Mouse (Mus musculus): ENCODE results near the gene 4921536K21Rik.
"Not testable (repeated sequence)": the region's sequence is repeated elsewhere in the genome, so short reads cannot be mapped to it uniquely, and the experiment has no call there.

Gene 4921536K21Rik

GRCm38 (mm10) chr11:3911440-3911839 is 16.5 kb upstream of the 4921536K21Rik start:
- not testable (repeated sequence) for DNase-seq (ENCODE audit: low read depth, low spot score)

GRCm38 (mm10) chr11:3910513-3911310 is 15.8 kb upstream of the 4921536K21Rik start:
- DNase-seq (ENCODE audit: low read depth, low spot score) = no peak

- DNase-seq (ENCODE audit: low read depth, low spot score) = no peak
Measured at GRCm38 (mm10) chr11:3909236-3909635, 14.3 kb upstream of the 4921536K21Rik start.

- DNase-seq (ENCODE audit: low read depth, low spot score) = no peak
Measured at GRCm38 (mm10) chr11:3905446-3905845, 10.5 kb upstream of the 4921536K21Rik start.

DNA sequence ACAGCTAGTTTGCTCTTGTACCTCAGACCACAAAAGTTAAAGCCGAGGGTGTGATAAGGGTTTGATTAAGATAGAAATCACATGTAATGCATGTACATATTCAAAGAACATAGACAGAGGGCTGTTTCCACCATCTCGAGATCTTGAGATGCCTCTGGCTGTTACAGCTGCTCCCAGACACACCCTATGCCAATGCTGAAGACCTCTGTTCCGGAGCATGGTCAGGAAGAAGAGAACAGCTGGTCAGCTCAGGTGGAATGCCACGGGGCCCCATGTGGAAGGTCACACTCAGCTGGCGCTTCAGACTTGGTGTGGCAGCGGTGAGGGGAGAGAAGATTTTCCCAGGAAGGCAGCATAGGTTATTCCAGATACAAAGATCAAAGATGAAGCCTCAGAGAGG is 9.8 kb upstream of the 4921536K21Rik start:
- DNase-seq (ENCODE audit: low read depth, low spot score) = no peak

- DNase-seq (ENCODE audit: low read depth, low spot score) = no peak
Measured at GRCm38 (mm10) chr11:3903046-3903445, 8.1 kb upstream of the 4921536K21Rik start.

DNA sequence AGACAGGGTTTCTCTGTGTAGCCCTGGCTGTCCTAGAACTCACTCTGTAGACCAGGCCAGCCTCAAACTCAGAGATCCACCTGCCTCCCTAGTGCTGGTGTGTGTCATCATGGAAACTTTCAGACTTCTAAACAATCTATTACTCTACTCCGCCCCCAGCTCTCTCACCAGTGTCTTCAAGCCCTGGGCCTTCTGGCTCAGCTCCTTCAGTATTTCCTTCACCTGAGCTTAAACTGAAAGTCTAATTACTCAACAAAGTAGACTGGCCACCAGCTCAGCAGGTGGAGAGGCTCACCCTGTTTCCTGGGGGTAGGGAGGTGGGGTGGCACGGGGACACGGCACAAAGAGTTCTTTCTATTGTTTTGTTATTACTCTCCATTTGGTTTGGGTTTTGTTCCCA is 7.6 kb upstream of the 4921536K21Rik start:
- no peak for DNase-seq (ENCODE audit: low read depth, low spot score)

DNA sequence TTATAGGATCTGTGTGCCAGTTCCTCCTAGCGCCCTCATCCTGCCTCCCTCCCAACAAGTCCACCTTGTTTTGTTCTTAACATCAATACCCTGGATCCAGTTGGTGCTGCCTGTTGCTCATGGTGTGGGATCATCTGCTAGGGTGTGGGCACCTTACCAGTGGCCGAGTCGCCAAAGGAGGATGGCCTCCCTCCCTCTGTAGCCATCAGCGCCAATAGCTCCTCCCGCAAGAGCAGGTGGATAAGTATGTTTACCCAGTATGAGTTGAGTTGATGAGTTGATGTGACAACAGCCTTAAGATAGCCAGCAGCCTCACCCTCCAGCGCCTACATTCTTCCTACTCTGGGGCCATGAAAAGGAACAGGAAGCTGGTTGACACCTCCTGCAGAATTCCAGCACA is 5.4 kb upstream of the 4921536K21Rik start:
- no peak for DNase-seq (ENCODE audit: low read depth, low spot score)

GRCm38 (mm10) chr11:3895933-3896332 is 1.0 kb upstream of the 4921536K21Rik start:
- no peak for DNase-seq (ENCODE audit: low read depth, low spot score)

DNA sequence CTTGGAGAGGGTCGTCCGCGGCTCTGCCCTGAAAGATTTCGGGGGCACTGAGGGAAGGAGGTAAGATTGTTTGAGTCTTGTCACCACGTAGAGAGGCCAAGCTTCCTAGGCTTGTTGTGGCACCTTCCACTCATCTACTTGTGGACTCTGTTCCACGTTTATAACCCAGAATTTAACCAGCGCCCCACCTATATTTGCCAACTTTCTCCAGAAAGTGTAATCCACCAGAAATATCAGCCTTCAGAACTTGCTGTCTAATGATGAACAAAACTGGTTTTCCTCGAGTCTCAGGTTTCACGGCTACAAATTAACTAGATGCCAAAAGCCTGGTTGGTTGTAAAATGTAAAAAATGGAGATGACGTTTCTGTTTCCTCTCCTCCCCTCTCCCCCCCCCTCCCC is 560 bp upstream of the 4921536K21Rik start:
- DNase-seq (ENCODE audit: low read depth, low spot score) = no peak

- no peak for DNase-seq (ENCODE audit: low read depth, low spot score)
Measured at GRCm38 (mm10) chr11:3893970-3894369, 928 bp downstream of the 4921536K21Rik start.

- no peak for DNase-seq (ENCODE audit: low read depth, low spot score)
Measured at GRCm38 (mm10) chr11:3887331-3887730, 7.6 kb downstream of the 4921536K21Rik start.

DNA sequence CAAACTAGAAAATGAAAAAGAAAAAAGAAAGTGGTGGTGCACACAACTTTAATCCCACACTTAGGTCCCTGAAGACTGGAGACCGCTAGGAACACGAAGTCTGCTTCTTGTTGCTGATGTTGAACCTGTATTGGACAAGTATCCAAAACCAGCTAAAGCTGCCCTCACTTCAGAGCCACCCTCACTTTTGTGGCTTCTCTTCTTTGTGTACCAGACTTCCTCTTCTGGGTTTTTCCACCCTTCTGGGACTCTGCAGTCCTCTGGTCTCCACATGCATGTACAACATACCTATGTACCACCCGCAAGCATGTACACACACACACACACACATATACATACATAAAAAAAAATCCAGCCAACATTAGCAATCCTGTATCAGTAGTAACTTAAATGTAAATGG is 11.2 kb downstream of the 4921536K21Rik start:
- no peak for DNase-seq (ENCODE audit: low read depth, low spot score)

DNA sequence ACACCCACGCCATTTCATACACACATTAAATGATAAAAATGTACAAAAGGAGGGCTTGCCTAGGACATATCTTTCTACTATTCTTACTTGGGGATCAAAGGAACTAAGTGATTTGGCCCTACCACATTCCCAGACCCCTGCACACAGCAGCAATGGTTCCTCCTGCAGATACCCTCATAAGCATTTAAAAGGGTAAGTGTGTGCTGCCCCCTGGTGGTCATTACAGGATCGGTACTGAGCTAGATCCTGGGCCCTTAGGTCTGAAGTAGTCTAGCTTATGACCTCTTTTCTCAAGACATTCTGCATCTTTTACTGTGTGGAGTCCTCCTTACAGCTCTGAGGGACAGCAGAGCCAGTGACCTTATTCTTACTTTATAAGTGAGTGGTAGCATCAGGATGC is 15.1 kb downstream of the 4921536K21Rik start:
- peak; percentile 50 for DNase-seq (ENCODE audit: low read depth, low spot score)

GRCm38 (mm10) chr11:3878660-3879059 is 16.2 kb downstream of the 4921536K21Rik start:
- DNase-seq (ENCODE audit: low read depth, low spot score) = no peak

- no peak for DNase-seq (ENCODE audit: low read depth, low spot score)
Measured at GRCm38 (mm10) chr11:3876419-3876818, 18.5 kb downstream of the 4921536K21Rik start.

DNA sequence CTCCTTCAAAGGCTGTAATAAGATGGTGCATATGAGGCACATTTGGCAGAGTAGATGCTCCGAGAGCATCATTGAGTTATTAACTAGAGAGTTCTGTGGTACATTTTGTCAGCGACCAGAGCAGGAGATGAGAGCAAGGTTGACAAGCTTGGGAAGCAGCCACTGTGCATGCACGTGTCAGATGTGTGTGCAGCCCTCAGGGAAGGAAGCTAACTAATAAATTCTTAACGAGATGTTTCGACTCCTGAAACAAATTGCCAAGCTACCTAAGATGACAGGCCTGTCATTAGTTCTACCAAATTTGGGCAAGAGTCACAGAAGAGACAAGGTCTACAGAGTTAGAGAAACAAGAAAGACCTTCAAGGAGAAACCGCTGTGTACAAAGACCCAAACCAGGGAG is 30.6 kb downstream of the 4921536K21Rik start:
- DNase-seq (ENCODE audit: low read depth, low spot score) = no peak

DNA sequence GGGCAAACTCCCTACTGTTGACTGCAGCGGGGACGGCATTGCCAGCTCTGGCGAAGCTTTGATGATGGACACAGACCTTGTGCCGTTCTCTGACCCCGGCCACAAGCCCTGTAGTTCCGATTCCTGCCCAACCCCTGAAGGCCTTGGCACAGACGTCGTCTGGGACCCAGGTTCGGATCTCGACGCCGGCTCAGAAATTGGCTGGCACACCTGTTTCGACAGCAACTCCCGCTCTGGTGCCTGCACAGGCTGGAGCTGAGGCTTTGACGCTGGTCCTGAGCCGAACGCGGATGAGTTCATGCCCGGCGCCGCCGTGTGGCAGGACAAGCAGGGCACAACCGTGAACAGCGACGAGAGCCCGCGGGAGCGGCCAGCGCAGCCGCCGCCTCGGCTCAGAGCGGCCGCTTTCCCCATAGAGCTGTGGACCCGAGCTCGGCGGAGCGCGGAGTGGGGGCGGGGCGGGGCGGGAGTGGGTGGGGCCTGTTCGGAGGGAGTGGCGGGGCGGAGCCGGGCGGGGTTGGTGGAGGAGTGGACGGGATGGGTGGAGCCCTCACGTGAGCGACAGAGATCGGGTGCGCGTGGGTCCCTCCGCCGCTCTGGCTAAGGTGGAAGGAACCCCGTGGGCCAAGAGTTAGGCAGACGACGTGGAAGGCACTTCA is 31.3 kb downstream of the 4921536K21Rik start, which contains the start of gene Osbp2:
Gene Osbp2, minus strand, starts transcription at position 450 of the 659 bp plus-strand sequence.
- no peak for DNase-seq (ENCODE audit: low read depth, low spot score)

DNA sequence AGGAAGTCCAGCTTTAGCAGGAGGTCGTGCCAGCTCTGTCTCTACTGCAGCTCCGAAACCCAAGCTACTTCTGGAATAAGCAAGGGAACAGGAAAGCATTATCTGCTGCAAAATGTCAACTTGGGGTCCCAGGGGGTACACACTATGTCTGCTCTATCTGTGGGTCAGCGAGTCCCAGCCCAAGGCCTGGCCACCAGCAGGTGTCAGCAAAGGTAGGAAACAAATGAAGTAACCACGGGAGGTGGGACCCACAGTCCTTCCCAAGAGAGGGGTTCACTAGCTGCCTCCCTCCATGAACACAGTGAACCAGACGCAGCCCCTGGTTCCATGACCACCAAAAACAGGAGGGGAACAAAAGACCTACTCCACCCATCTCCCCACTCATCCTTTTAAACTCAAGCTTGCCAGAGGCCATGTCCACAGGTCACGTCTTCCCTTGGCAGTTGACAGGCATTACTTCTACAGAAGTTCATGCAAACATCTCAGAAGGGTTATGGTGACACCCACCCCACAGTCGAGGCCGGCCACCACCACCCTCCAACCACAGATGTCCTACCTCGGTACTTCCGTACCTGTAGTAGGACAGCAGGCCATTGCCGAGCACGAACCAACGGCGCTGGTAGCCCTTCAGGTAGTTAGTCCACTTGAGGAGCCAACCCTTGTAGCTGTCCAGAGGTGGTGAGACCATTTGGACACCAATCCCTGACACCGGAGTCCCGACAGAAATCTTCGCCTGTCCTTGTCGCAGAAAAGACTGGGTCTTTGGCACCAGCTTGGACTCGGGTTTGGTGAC is 32.0 kb downstream of the 4921536K21Rik start:
- DNase-seq (ENCODE audit: low read depth, low spot score) = no peak

GRCm38 (mm10) chr11:3860361-3860760 is 34.5 kb downstream of the 4921536K21Rik start:
- no peak for DNase-seq (ENCODE audit: low read depth, low spot score)

DNA sequence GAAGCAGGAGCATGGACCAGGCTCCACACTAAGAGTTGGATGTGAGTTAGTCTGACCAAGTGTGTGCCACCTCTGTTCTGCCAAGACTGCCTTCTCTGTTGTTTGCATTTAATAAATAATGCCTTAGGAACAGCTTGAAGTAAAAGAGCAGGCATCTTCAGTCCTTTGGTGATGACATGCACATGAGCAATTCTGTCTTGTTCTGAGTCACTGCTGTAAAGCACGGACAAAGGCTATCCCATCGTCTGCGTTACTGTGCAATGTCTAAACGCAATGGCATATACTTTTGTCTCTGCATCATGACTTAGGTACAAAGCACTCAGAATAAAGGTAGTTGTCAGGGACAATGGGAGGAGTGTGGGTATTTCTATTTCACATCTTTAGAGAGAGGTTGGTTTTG is 35.1 kb downstream of the 4921536K21Rik start:
- no peak for DNase-seq (ENCODE audit: low read depth, low spot score)

DNA sequence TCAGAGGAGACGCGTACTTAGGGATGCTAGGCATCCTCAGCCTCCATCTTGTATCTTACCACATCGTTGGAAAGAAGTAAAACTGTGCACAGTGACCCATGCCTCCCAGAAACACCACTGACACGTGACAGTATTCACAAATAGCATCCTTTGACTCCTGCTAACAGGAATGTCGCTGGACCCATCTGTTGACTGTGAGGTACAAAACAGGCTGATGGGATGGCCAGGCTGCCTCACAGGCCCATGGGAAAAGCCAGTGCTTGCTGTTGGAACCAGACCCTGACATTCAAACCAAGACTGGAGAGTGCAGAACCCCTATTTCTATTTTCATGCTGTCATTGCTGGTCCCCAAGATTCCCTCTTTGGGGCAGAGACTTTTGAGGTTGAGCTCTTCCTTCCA is 37.0 kb downstream of the 4921536K21Rik start:
- DNase-seq (ENCODE audit: low read depth, low spot score) = no peak

Data from telencephalon, adult 2 months (tissue).